Mouse (Mus musculus) 416B (cell line): ENCODE data around the gene Bloc1s5.
"Not testable (repeated sequence)": the region's sequence is repeated elsewhere in the genome, so short reads cannot be mapped to it uniquely, and the experiment has no call there.

Experiments used
- DNase-seq: peaks from one replicate; pipeline ENCODE4 v3.0.0; 2011; ENCODE audit warnings: low read depth

The Bloc1s5 gene

GRCm38 (mm10) chr13:38618001-38618630 is 16.8 kb downstream of the Bloc1s5 start:
- DNase-seq, result not testable (repeated sequence)

GRCm38 (mm10) chr13:38616887-38617286 is 18.0 kb downstream of the Bloc1s5 start:
- no peak for DNase-seq

GRCm38 (mm10) chr13:38615656-38616055 is 19.3 kb downstream of the Bloc1s5 start:
- no peak for DNase-seq

- peak; percentile 47 for DNase-seq
Observed at GRCm38 (mm10) chr13:38614298-38614697, 20.6 kb downstream of the Bloc1s5 start.

- DNase-seq, result no peak
Observed at GRCm38 (mm10) chr13:38613583-38613982, 21.3 kb downstream of the Bloc1s5 start.

GRCm38 (mm10) chr13:38612608-38613007 is 22.3 kb downstream of the Bloc1s5 start:
- no peak for DNase-seq

- DNase-seq, result no peak
Observed at GRCm38 (mm10) chr13:38612179-38612578, 22.7 kb downstream of the Bloc1s5 start.

- no peak for DNase-seq
Observed at GRCm38 (mm10) chr13:38610336-38610735, 24.6 kb downstream of the Bloc1s5 start.

- no peak for DNase-seq
Observed at GRCm38 (mm10) chr13:38607130-38607529, 27.8 kb downstream of the Bloc1s5 start.

- no peak for DNase-seq
Observed at GRCm38 (mm10) chr13:38605353-38605752, 29.6 kb downstream of the Bloc1s5 start.

GRCm38 (mm10) chr13:38602966-38603365 is 31.9 kb downstream of the Bloc1s5 start:
- DNase-seq, result no peak

GRCm38 (mm10) chr13:38602243-38602832 is 32.6 kb downstream of the Bloc1s5 start:
- DNase-seq, result no peak

- no peak for DNase-seq
Observed at GRCm38 (mm10) chr13:38600811-38601210, 34.1 kb downstream of the Bloc1s5 start.

GRCm38 (mm10) chr13:38597076-38597475 is 37.8 kb downstream of the Bloc1s5 start:
- DNase-seq, result peak; percentile 21

- no peak for DNase-seq
Observed at GRCm38 (mm10) chr13:38596461-38596860, 38.4 kb downstream of the Bloc1s5 start.

GRCm38 (mm10) chr13:38593114-38593513 is 41.8 kb downstream of the Bloc1s5 start:
- DNase-seq, result no peak

- no peak for DNase-seq
Observed at GRCm38 (mm10) chr13:38587350-38587749, 47.6 kb downstream of the Bloc1s5 start.

- peak; percentile 21 for DNase-seq
Observed at GRCm38 (mm10) chr13:38586451-38586850, 48.5 kb downstream of the Bloc1s5 start.

GRCm38 (mm10) chr13:38582768-38583167 is 52.1 kb downstream of the Bloc1s5 start:
- no peak for DNase-seq

- peak; percentile 29 for DNase-seq
Observed at GRCm38 (mm10) chr13:38580601-38581457, 54.1 kb downstream of the Bloc1s5 start.

GRCm38 (mm10) chr13:38579971-38580600 is 54.8 kb downstream of the Bloc1s5 start:
- no peak for DNase-seq

- DNase-seq, result no peak
Observed at GRCm38 (mm10) chr13:38574668-38575067, 60.2 kb downstream of the Bloc1s5 start.
